Mouse (Mus musculus) B cell, adult 2 months (primary cell): ENCODE measurements around the gene Foxn3.

Source experiments
- DNase-seq, 2 experiments: peaks; one replicate each; pipeline ENCODE4 v3.0.0; 2022

Gene Foxn3

GRCm38 (mm10) chr12:99320966-99321496, 242.4 kb downstream of the Foxn3 start:
- no peak for DNase-seq

GRCm38 (mm10) chr12:99319896-99320295, 243.5 kb downstream of the Foxn3 start:
- DNase-seq = no peak

GRCm38 (mm10) chr12:99319171-99319570, 244.2 kb downstream of the Foxn3 start:
- no peak for DNase-seq

- no peak for DNase-seq
These were observed 247.5 kb downstream of the Foxn3 start for GRCm38 (mm10) chr12:99315931-99316330.

- DNase-seq = peak in 1 of 2 experiments; percentile 21
These were observed 248.6 kb downstream of the Foxn3 start for GRCm38 (mm10) chr12:99314817-99315216.

GRCm38 (mm10) chr12:99311303-99311702, 252.1 kb downstream of the Foxn3 start:
- no peak for DNase-seq

- no peak for DNase-seq
These were observed 253.4 kb downstream of the Foxn3 start for GRCm38 (mm10) chr12:99309937-99310336.

GRCm38 (mm10) chr12:99308541-99309089, 254.8 kb downstream of the Foxn3 start:
- no peak for DNase-seq

GRCm38 (mm10) chr12:99306536-99307204, 256.7 kb downstream of the Foxn3 start:
- DNase-seq = no peak

GRCm38 (mm10) chr12:99305784-99306535, 257.4 kb downstream of the Foxn3 start:
- peak in 1 of 2 experiments; percentile 29 for DNase-seq

- DNase-seq = no peak
These were observed 258.1 kb downstream of the Foxn3 start for GRCm38 (mm10) chr12:99305324-99305723.

- DNase-seq = no peak
These were observed 259.3 kb downstream of the Foxn3 start for GRCm38 (mm10) chr12:99304056-99304455.

GRCm38 (mm10) chr12:99303581-99303980, 259.8 kb downstream of the Foxn3 start:
- no peak for DNase-seq

GRCm38 (mm10) chr12:99299900-99300299, 263.5 kb downstream of the Foxn3 start:
- no peak for DNase-seq

- no peak for DNase-seq
These were observed 264.4 kb downstream of the Foxn3 start for GRCm38 (mm10) chr12:99298851-99299600.

GRCm38 (mm10) chr12:99298242-99298641, 265.1 kb downstream of the Foxn3 start:
- no peak for DNase-seq

GRCm38 (mm10) chr12:99297792-99298191, 265.6 kb downstream of the Foxn3 start:
- DNase-seq = no peak

GRCm38 (mm10) chr12:99293532-99293931, 269.9 kb downstream of the Foxn3 start:
- no peak for DNase-seq

GRCm38 (mm10) chr12:99292152-99292551, 271.2 kb downstream of the Foxn3 start:
- DNase-seq = no peak

- DNase-seq = no peak
These were observed 276.3 kb downstream of the Foxn3 start for GRCm38 (mm10) chr12:99287081-99287480.

- no peak for DNase-seq
These were observed 276.7 kb downstream of the Foxn3 start for GRCm38 (mm10) chr12:99286662-99287061.

GRCm38 (mm10) chr12:99285656-99286055, 277.7 kb downstream of the Foxn3 start:
- DNase-seq = peak; percentile 50 to 54

- DNase-seq = no peak
These were observed 278.2 kb downstream of the Foxn3 start for GRCm38 (mm10) chr12:99285199-99285598.
